Mouse (Mus musculus) limb, embryonic 14.5 days (tissue): ENCODE measurements around the gene Haus8. TPM values are rescaled to one million over a fixed set of nuclear protein-coding genes. Genes with fewer than 3 reads are reported as not detected.

Experiments used
- ATAC-seq: fragments of 200-750 bp; cut with Nextera tagmentation; 2 replicates; pipeline ENCODE4 v1.8.0; 2017; ENCODE audit warnings: low read depth, moderate number of reproducible peaks, moderate TSS enrichment; ENCODE audit not compliant: low FRiP score
- DNase-seq: peaks from one replicate; pipeline ENCODE4 v3.0.0-alpha.2; 2015; ENCODE audit warnings: low spot score
- H3K27ac ChIP-seq: fragments of 300-500 bp; sonication (generic); replicated peaks from 2 replicates; pipeline ENCODE4 v1.5.1; 2014; ENCODE audit warnings: low read depth, mild to moderate bottlenecking, low read length, moderate library complexity, mixed read lengths
- H3K27me3 ChIP-seq: fragments of 300-500 bp; sonication (generic); 2 replicates; pipeline ENCODE4 v1.6.1; 2014; ENCODE audit warnings: low read length, mixed read lengths; ENCODE audit not compliant: control insufficient read depth, insufficient read depth
- H3K36me3 ChIP-seq: fragments of 300-500 bp; sonication (generic); 2 replicates; pipeline ENCODE4 v1.6.1; 2014; ENCODE audit warnings: mild to moderate bottlenecking, low read length, moderate library complexity, mixed read lengths; ENCODE audit not compliant: control insufficient read depth, insufficient read depth
- H3K4me1 ChIP-seq: fragments of 300-500 bp; sonication (generic); 2 replicates; pipeline ENCODE4 v1.6.1; 2014; ENCODE audit warnings: antibody characterized with exemption, low read length, mixed read lengths; ENCODE audit not compliant: control insufficient read depth, insufficient read depth
- H3K4me2 ChIP-seq: fragments of 300-500 bp; sonication (generic); replicated peaks from 2 replicates; pipeline ENCODE4 v1.6.1; 2014; ENCODE audit warnings: low read depth, mild to moderate bottlenecking, low read length, moderate library complexity; ENCODE audit not compliant: severe bottlenecking
- H3K4me3 ChIP-seq: fragments of 300-500 bp; sonication (generic); replicated peaks from 2 replicates; pipeline ENCODE4 v1.5.1; 2014; ENCODE audit warnings: low read length
- H3K9ac ChIP-seq: fragments of 300-500 bp; sonication (generic); 2 replicates; pipeline ENCODE4 v1.6.1; 2014; ENCODE audit warnings: mild to moderate bottlenecking, low read depth, low read length, moderate library complexity; ENCODE audit not compliant: severe bottlenecking
- H3K9me3 ChIP-seq: fragments of 300-500 bp; sonication (generic); 2 replicates; pipeline ENCODE4 v1.6.1; 2016; ENCODE audit warnings: low read length; ENCODE audit not compliant: control insufficient read depth
- POLR2A ChIP-seq: fragments of 200-500 bp; IDR thresholded peaks from 2 replicates; pipeline ENCODE4 v1.8.0; 2012; ENCODE audit warnings: inconsistent platforms, mild to moderate bottlenecking, moderate library complexity, borderline replicate concordance; ENCODE audit not compliant: insufficient read depth, insufficient read length; ENCODE audit errors: extremely low read depth
- WGBS: fragments of 180-500 bp; shearing (Covaris S2); extraction: QIAGEN DNeasy Blood & Tissue Kit; methylation state at CpG from one replicate; pipeline ENCODE4 v1.1.7; 2014; 5-methylcytosine and 5-hydroxymethylcytosine counted together
- polyA plus RNA-seq, 2 experiments: library from polyadenylated mRNA; depleted of rRNA in 1 of 2; stranded (reverse) in 1 of 2; unstranded in 1 of 2; fragments of >200 nt; fragmentation: Nextera tagmentation in 1 of 2; extraction: Ambion mirVana in 1 of 2; gene quantifications; 2 replicates each; pipeline versions ENCODE4 v1.2.1 to v1.2.3; 2012 to 2014

Haus8 gene
- polyA plus RNA-seq, 2 experiments, result 30.8 to 41.9 TPM

DNA sequence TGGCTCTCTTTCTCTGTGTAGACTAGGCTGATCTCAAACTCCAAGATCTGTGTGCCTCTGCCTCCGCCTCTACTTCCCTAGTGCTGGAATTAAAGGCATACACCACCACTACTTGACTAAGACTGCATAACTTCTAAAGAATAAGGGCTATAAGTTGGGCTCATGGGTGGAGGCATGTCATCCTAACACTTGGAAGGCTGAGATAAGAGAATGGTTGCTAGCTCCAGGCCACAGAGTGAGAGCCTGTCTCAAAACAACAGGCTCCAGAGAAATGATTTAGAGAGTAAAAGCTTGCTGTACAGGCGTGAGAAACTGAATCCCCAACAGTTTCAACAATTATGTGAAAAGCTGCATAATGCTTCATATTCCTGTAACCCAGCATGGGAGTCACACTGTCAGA lies 41.2 kb upstream of the Haus8 start:
- Histone ChIP-seq H3K9ac (no peak overlapping the region), H3K27ac (no peak overlapping the region), H3K27me3 (no peaks in the 10 kb centered on the region), H3K4me2 (no peak overlapping the region), H3K4me3 (no peak overlapping the region), H3K4me1 (peaks cover 6% of the 10 kb centered on the region), H3K9me3 (no peaks in the 10 kb centered on the region), H3K36me3 (peaks cover 15% of the 10 kb centered on the region)
- WGBS, result 90% methylated on average over 2 of the region's 2 CpGs
- DNase-seq (no peak), ATAC-seq (no peak)
- no peak for TF ChIP-seq POLR2A

DNA sequence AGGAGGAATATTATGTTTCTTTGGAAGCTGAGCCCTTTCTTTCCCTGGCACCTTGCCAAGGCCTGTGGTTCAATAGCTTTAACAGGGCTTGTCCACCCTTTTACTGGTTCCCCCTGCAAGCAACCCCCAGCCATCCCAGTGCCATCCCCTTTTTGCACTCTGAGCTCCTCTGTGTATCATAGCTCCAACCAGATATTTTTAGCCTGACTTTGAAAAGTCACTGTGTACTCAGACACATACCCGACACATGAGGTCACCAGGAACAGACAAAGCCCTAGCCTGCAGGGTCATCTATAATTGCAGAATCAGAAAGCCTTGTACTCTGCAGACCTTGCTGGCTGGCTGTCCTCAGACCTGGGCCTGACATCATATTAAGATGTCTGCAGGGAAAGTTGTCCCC lies 40.0 kb upstream of the Haus8 start:
- 50% methylated on average over 1 of the region's 1 CpGs for WGBS

DNA sequence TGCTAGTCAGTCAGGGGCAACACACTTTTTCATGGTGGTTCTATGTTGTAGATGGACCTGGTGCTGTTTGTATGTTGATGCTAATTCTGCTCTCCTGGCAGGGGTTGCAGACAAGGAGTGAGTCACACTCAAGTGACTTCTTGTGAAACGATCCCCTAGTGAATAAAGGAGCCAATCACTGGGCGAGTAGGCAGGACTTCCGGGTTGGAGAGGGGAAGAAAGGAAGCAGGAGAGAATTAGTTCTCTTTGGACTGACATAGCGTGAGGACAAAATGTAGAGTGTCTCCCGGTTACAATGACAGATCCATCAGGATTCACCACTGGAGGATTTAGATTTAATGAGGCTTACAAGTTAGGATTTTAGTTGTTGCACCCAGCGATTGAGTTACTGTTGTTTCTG lies 37.7 kb upstream of the Haus8 start:
- peaks cover 6% of the 10 kb centered on the region for H3K4me1 ChIP-seq
- ATAC-seq (no peak), DNase-seq (no peak)
- TF ChIP-seq POLR2A, result no peak
- 76% methylated on average over 6 of the region's 6 CpGs for WGBS
- H3K4me2 ChIP-seq, result no peak overlapping the region
- no peaks in the 10 kb centered on the region for H3K27me3 ChIP-seq
- H3K9ac ChIP-seq, result no peak overlapping the region
- H3K36me3 ChIP-seq, result peaks cover 5% of the 10 kb centered on the region
- no peak overlapping the region for H3K4me3 ChIP-seq
- no peaks in the 10 kb centered on the region for H3K9me3 ChIP-seq
- H3K27ac ChIP-seq, result no peak overlapping the region

More for the DNA sequence above, 40.0 kb upstream of the Haus8 start:
- Histone ChIP-seq H3K36me3 (peaks cover 15% of the 10 kb centered on the region), H3K27me3 (no peaks in the 10 kb centered on the region), H3K9ac (no peak overlapping the region), H3K4me3 (no peak overlapping the region), H3K9me3 (no peaks in the 10 kb centered on the region), H3K4me2 (no peak overlapping the region), H3K4me1 (peaks cover 6% of the 10 kb centered on the region), H3K27ac (0 out of 2 replicates have a peak overlapping the region, but pooled peaks have one; percentile 10)
- no peak for TF ChIP-seq POLR2A
- DNase-seq, result peak; percentile 43
- peak; percentile 78 for ATAC-seq

DNA sequence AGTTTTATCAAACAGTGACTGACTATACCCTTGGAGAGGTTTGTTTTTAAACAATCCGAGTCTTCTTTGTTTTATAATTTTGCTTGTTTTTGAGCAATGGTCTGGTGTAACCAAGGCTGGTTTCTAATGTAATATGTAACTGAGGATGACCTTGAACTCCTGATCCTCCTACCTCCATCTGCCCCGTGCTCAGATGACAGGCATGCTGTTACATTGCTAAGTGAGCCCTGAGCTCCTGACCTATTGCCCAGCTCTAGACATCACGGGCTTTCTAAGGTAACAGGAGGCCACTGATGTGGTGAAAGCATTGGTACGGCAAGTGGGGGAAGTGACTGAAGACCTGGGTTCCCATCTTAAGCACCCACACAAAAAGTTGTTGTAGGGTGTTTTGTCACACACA lies 35.2 kb upstream of the Haus8 start:
- peaks cover 6% of the 10 kb centered on the region for H3K4me1 ChIP-seq
- no peak overlapping the region for H3K9ac ChIP-seq
- no peak overlapping the region for H3K4me3 ChIP-seq
- TF ChIP-seq POLR2A, result no peak
- ATAC-seq (no peak), DNase-seq (no peak)
- H3K9me3 ChIP-seq, result no peaks in the 10 kb centered on the region
- WGBS, result 89% methylated on average over 4 of the region's 4 CpGs
- 0 out of 2 replicates have a peak, but pooled peaks cover 4% of the 10 kb centered on the region for H3K36me3 ChIP-seq
- H3K4me2 ChIP-seq, result no peak overlapping the region
- H3K27ac ChIP-seq, result no peak overlapping the region
- no peaks in the 10 kb centered on the region for H3K27me3 ChIP-seq

DNA sequence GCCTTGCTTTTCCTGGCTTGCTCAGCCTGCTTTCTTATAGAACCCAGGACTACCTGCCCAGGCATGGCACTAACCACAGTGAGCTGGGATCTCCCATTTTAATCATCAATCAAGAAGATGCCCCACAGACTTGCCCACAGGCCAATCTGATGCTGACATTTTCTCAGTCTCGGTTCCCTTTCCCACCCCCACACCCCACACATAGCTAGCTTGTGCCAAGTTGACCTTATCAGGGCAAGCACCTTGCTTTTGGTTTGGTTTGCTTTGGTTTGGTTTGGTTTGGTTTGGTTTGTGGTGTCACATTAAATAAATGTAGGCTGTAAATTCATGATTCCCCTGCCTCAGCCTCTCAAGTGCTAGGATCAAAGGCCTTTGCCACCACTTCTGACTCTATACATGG lies 34.6 kb upstream of the Haus8 start:
- Histone ChIP-seq H3K4me2 (no peak overlapping the region), H3K4me3 (no peak overlapping the region), H3K27me3 (no peaks in the 10 kb centered on the region), H3K9me3 (no peaks in the 10 kb centered on the region), H3K4me1 (peaks cover 2% of the 10 kb centered on the region; the same call in 1 of the 2 replicates), H3K36me3 (peaks cover 7% of the 10 kb centered on the region; the same call in 1 of the 2 replicates), H3K9ac (no peak overlapping the region), H3K27ac (no peak overlapping the region)
- TF ChIP-seq POLR2A, result no peak
- WGBS, result 87% methylated on average over 1 of the region's 1 CpGs
- ATAC-seq (no peak), DNase-seq (no peak)

DNA sequence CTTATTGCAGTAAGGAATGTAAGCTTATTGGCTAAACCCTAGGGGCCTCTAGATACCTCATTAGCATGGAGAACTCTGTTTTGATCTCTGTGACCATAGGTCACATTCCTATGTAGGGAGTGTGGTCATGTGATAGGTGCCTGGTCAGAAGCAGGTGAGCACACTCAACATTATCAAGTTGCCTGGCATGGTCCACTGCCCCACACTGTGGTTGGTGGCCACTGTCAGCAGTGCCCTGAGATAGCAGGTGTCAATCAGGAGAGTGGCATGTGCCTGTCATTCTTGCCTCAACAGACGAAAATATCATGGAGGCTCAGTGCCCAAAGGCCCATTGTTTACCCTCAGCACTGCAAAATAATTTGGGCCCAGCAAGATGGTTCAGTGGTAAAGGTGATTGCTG lies 33.3 kb upstream of the Haus8 start:
- Histone ChIP-seq H3K36me3 (peaks cover 15% of the 10 kb centered on the region; the same call in 1 of the 2 replicates), H3K4me3 (no peak overlapping the region), H3K9ac (no peak overlapping the region), H3K9me3 (no peaks in the 10 kb centered on the region), H3K27ac (no peak overlapping the region), H3K27me3 (no peaks in the 10 kb centered on the region), H3K4me1 (no peaks in the 10 kb centered on the region), H3K4me2 (no peak overlapping the region)
- DNase-seq (no peak), ATAC-seq (no peak)
- WGBS, result 85% methylated on average over 1 of the region's 1 CpGs
- TF ChIP-seq POLR2A, result no peak
